In genomic region chr13:70192101-70193025, GRCm38 (mm10) we compare ENCODE assay signal across 13 mouse cellular contexts.
DNase-seq lines count a peak whose midpoint lies in the region; ATAC-seq and TF ChIP-seq lines count a peak whose summit lies in the region.
"Had no signal": no experiment of that assay in that cellular context is flagged by ENCODE, and none has a peak within 500 bp of the region (broad histone marks: within the 10 kb centered on the region; RNA-seq: fewer than 3 reads in every experiment).

No protein-coding gene starts in this region.

- H3K27ac ChIP-seq in kidney, postnatal 0 days: no peak overlapping the region
- H3K27ac ChIP-seq in neural tube, embryonic 14.5 days (ENCODE audit: low read depth, low read length): no peak overlapping the region; the same call in none of the 2 replicates
- H3K27ac ChIP-seq: gastrocnemius, adult 2 months; limb, embryonic 13.5 days; macrophage; stomach, embryonic 15.5 days had no signal

- H3K36me3 ChIP-seq in kidney, postnatal 0 days (ENCODE audit: insufficient read depth, low read length): no peaks in the 10 kb centered on the region
- H3K36me3 ChIP-seq in neural tube, embryonic 14.5 days (ENCODE audit: control insufficient read depth, insufficient read depth, low read length): no peaks in the 10 kb centered on the region
- H3K36me3 ChIP-seq: limb, embryonic 13.5 days; stomach, embryonic 15.5 days had no signal

- H3K4me1 ChIP-seq in kidney, postnatal 0 days (replicated peaks; ENCODE audit: insufficient read depth, low read length): no peaks in the 10 kb centered on the region; the same call in 1 of the 2 replicates
- peaks cover 5% of the 10 kb centered on the region for H3K4me1 ChIP-seq in neural tube, embryonic 14.5 days (ENCODE audit: control insufficient read depth, insufficient read depth, low read length)
- H3K4me1 ChIP-seq: limb, embryonic 13.5 days; stomach, embryonic 15.5 days had no signal

- no peak overlapping the region for H3K9ac ChIP-seq in kidney, postnatal 0 days (ENCODE audit: low read depth, low read length)
- no peak overlapping the region for H3K9ac ChIP-seq in neural tube, embryonic 14.5 days (replicated peaks; ENCODE audit: low read depth, low read length)
- H3K9ac ChIP-seq: limb, embryonic 13.5 days; stomach, embryonic 15.5 days had no signal

- peak; percentile 20; the same call in 1 of the 2 replicates for TF ChIP-seq CTCF in kidney, postnatal 0 days (IDR thresholded peaks at IDR 0.05; ENCODE audit: low read depth)
- peak; percentile 42; the same call in 1 of the 2 replicates for TF ChIP-seq CTCF in brain, embryonic 14.5 days (IDR thresholded peaks at IDR 0.05; ENCODE audit: borderline replicate concordance, extremely low read depth, insufficient read depth, insufficient read length)

- no peaks in the 10 kb centered on the region for H3K27me3 ChIP-seq in kidney, postnatal 0 days (ENCODE audit: insufficient read depth, low read length)
- no peaks in the 10 kb centered on the region for H3K27me3 ChIP-seq in neural tube, embryonic 14.5 days (ENCODE audit: control insufficient read depth, insufficient read depth, low read length)
- H3K27me3 ChIP-seq: limb, embryonic 13.5 days; stomach, embryonic 15.5 days had no signal

- DNase-seq in kidney, postnatal 0 days (ENCODE audit: low spot score): no peak
- no peak for DNase-seq in kidney, adult 11 months
- DNase-seq in brain, embryonic 14.5 days (ENCODE audit: low read depth): peak; percentile 95
- peak; percentile 36 to 81 for DNase-seq in layer of hippocampus, adult 18-20 months (ENCODE audit: low spot score in 2 of 2)
- DNase-seq in lung, postnatal 14 days: no peak
- DNase-seq in adipocyte (ENCODE audit: low spot score): no peak
- DNase-seq: adrenal gland, postnatal 14 days; gastrocnemius, adult 2 months had no signal

- TF ChIP-seq POLR2A in brain, embryonic 14.5 days (IDR thresholded peaks at IDR 0.05; ENCODE audit: borderline replicate concordance, extremely low read depth, insufficient read depth, insufficient read length, poor library complexity, severe bottlenecking): no peak

- no peak overlapping the region for H3K4me2 ChIP-seq in kidney, postnatal 0 days (ENCODE audit: low read length)
- no peak overlapping the region for H3K4me2 ChIP-seq in neural tube, embryonic 14.5 days (ENCODE audit: low read depth, low read length)
- H3K4me2 ChIP-seq: limb, embryonic 13.5 days; stomach, embryonic 15.5 days had no signal

- ATAC-seq in kidney, postnatal 0 days (replicated peaks; ENCODE audit: low FRiP score, low read depth): no peak
- peak; percentile 68 for ATAC-seq in neural tube, embryonic 14.5 days (ENCODE audit: low read depth)
- ATAC-seq in CD4-positive, CD25-positive, alpha-beta regulatory T cell, adult 4 months: no peak

- H3K9me3 ChIP-seq in kidney, postnatal 0 days (replicated peaks; ENCODE audit: low read length): no peaks in the 10 kb centered on the region
- no peaks in the 10 kb centered on the region for H3K9me3 ChIP-seq in neural tube, embryonic 14.5 days (ENCODE audit: control insufficient read depth, low read length)
- H3K9me3 ChIP-seq: limb, embryonic 13.5 days; stomach, embryonic 15.5 days had no signal

- WGBS in kidney, postnatal 0 days: 81% methylated on average over 13 of the region's 13 CpGs
- 66% methylated on average over 13 of the region's 13 CpGs for WGBS in neural tube, embryonic 14.5 days

- no peak overlapping the region for H3K4me3 ChIP-seq in kidney, postnatal 0 days (replicated peaks; ENCODE audit: low read depth, low read length)
- H3K4me3 ChIP-seq in neural tube, embryonic 14.5 days (ENCODE audit: low read depth, low read length): no peak overlapping the region
- H3K4me3 ChIP-seq: gastrocnemius, adult 2 months; limb, embryonic 13.5 days; stomach, embryonic 15.5 days had no signal

Comparison
In these comparisons a context has a peak if more than half of its experiments do, and no peak if none do; other contexts are left out.
1. DNase-seq: peak in brain, embryonic 14.5 days (single experiment) and layer of hippocampus, adult 18-20 months (2 of 2); none in kidney, postnatal 0 days (single experiment), kidney, adult 11 months (single experiment), lung, postnatal 14 days (single experiment) and adipocyte (single experiment).